Mouse (Mus musculus) erythroblast, embryonic 14.5 days (primary cell): ENCODE measurements around the gene Slc24a3.

Source experiments
- GATA1 ChIP-seq: IDR thresholded peaks from 2 replicates; pipeline ENCODE4 v1.6.1; 2012; ENCODE audit warnings: low read length, inconsistent platforms, mixed read lengths
- TAL1 ChIP-seq: IDR thresholded peaks from 3 replicates; pipeline ENCODE4 v1.6.1; 2012; ENCODE audit warnings: low read length, inconsistent platforms, mixed read lengths

DNA sequence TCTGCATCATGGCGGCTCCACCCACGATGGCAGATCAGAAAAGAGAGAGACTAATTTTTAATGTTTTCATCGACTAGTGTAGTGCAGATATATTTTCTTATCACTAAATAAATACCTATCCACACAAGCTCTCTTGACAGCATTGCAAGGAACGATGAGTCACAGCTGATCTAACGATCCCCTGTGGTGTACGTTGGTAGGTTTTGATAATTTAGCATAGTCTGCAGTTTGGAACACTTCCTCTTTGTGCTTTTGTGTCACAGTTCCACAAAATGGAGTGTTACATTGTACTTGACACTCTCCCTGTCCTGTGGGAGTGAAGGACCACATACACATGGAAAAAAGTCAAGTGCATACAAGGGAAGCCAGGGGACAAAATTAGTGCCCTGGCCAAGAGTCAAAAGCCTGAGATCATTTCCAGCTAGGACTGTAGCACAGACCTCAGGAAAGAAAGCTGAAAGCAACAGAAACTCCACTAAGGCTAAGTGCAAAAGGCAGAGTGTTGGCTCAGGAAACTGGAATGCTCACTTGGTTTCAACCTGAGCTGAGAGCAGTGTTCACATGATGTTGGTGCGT, 343.2 kb downstream of the Slc24a3 start:
- TF ChIP-seq GATA1 = no peak
- TF ChIP-seq TAL1 = no peak
